Mouse (Mus musculus): Measurements from ENCODE around the gene Slbp.

Gene Slbp

GRCm38 (mm10) chr5:33651921-33652782 is at the start of gene Slbp:
Gene Slbp, minus strand, starts transcription at chr5:33652574.
- in situ Hi-C loops (cut with MboI, MseI), result loop anchor here in 1 of 2 experiments (10.0 to 25.0 kb wide), 2 partner anchors 923 to 1515 kb away; partner anchors contain the start of genes Add1 and Fosl2

- in situ Hi-C loops (cut with MboI, MseI), result no loop called here
These were observed 49.5 kb upstream of the Slbp start for GRCm38 (mm10) chr5:33701832-33702231.

- in situ Hi-C loops (cut with MboI, MseI), result no loop called here
These were observed 47.6 kb upstream of the Slbp start for GRCm38 (mm10) chr5:33700010-33700409.

DNA sequence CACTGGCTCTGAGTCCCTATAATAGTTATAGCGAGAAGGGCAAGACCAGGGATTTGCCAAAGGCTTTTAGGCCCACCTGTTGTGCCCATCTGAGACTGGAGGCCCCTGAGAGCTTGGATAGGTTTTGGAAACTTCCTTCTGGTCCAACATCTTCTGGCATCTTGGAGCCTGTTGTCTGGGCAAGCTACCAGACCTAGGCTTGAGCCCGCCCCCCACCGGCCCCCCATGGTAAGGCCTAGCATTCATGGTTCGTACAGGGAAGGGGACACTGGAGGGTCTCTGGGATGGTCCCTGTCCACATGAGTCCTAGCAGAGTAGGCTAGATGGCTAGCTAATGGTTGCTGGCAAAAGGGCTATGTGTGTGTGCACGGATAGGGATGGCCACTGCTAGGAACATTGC is 46.3 kb upstream of the Slbp start:
- in situ Hi-C loops (cut with MboI, MseI), result no loop called here

- in situ Hi-C loops (cut with MboI, MseI), result no loop called here
These were observed 45.7 kb upstream of the Slbp start for GRCm38 (mm10) chr5:33697947-33698512.

GRCm38 (mm10) chr5:33697534-33697933 is 45.2 kb upstream of the Slbp start:
- in situ Hi-C loops (cut with MboI, MseI), result no loop called here

- in situ Hi-C loops (cut with MboI, MseI), result no loop called here
These were observed 44.1 kb upstream of the Slbp start for GRCm38 (mm10) chr5:33696430-33696829.

- in situ Hi-C loops (cut with MboI, MseI), result no loop called here
These were observed 43.3 kb upstream of the Slbp start for GRCm38 (mm10) chr5:33695718-33696121.

GRCm38 (mm10) chr5:33694848-33695717 is 42.7 kb upstream of the Slbp start:
- in situ Hi-C loops (cut with MboI, MseI), result no loop called here

DNA sequence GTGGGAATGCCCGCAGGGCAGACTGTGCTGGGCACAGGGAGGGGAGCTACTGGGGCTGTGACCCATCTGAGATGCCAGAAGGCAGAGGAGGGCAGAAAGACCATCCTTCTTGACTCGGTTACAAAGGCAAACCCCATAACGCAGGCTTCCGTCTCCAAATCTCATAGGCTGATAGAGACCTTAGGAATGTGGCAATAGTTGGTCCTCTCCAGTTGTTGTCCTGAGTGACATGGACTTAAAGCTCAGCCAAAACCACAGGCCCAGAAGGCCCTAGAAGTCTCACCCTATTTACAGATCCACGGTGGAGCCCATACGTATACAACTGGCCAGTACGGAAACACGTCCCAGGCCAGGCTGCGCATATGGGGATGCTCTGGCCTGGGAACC is 42.1 kb upstream of the Slbp start:
- in situ Hi-C loops (cut with MboI, MseI), result no loop called here

GRCm38 (mm10) chr5:33692393-33692792 is 40.0 kb upstream of the Slbp start:
- in situ Hi-C loops (cut with MboI, MseI), result no loop called here

DNA sequence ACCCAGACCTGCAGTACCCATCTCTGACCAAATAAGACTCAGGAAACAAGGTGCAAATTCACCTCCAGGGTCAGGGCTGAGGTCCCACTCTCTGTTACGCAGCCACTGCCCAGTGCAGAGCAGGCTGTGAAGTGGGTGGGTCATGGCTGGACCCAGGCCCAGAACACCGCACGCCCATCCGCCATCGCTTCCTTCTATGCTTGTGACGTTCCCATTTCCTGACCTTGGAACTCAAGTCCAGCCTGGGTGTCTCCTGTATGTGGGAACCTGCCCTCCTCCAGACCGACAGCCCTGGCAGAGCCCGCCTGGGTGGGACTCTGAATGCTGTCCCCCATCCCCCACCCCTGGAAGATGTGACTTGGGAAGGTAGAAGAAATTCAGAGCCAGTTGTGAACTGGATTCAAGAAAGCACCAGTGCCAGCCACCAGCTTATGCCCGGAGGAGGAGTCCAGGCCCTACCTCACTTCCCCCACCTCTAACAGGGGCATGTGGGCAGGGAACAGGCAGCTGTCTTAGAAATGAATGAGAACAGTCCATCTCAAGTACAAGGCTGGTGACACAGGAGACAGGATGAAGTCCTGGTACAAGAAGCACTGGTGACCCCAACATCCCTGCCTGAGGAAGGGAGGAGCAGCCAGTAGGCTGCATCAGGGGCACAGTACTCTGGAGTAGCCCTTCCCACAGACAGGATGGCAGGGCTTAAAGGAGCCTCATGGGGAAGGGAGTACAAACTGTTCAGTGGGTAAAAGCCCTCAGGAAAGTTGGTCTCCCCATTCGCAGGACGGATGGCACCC is 37.7 kb upstream of the Slbp start:
- in situ Hi-C loops (cut with MboI, MseI), result loop anchor here in 1 of 2 experiments (5.0 kb wide), 1 partner anchor 42 kb away; no protein-coding TSS in a partner anchor

DNA sequence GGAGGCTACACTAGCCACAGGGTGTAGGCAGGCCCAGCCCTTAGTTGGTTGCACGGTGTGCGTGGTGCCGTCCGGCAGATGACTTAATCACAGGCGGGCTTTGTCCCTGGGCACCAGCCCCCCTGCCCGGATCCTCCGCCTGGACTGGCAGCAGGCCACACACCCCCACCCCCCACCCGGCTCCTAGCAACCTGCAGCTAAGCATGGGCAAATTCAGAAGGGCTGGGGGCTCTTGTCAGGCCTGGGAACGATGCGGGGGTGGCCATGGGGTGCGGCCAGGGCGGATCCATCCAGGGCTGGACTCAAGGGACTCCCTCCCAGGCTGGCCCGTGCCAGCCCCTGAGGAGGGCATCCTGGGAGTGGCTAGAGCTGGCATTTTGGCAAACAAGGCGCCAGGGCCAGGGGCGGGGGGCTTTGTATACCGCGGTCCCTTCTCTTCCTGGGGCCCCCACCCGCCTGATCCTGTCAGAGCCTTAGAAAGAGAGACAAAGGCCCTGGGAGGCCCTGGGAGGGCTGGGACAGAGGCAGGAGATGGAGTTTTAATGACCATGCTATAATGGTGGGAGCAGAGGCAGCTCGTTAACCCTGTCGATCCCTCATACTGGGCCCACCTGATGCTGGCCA is 37.0 kb upstream of the Slbp start:
- in situ Hi-C loops (cut with MboI, MseI), result loop anchor here in 1 of 2 experiments (5.0 kb wide), 1 partner anchor 43 kb away; no protein-coding TSS in a partner anchor

DNA sequence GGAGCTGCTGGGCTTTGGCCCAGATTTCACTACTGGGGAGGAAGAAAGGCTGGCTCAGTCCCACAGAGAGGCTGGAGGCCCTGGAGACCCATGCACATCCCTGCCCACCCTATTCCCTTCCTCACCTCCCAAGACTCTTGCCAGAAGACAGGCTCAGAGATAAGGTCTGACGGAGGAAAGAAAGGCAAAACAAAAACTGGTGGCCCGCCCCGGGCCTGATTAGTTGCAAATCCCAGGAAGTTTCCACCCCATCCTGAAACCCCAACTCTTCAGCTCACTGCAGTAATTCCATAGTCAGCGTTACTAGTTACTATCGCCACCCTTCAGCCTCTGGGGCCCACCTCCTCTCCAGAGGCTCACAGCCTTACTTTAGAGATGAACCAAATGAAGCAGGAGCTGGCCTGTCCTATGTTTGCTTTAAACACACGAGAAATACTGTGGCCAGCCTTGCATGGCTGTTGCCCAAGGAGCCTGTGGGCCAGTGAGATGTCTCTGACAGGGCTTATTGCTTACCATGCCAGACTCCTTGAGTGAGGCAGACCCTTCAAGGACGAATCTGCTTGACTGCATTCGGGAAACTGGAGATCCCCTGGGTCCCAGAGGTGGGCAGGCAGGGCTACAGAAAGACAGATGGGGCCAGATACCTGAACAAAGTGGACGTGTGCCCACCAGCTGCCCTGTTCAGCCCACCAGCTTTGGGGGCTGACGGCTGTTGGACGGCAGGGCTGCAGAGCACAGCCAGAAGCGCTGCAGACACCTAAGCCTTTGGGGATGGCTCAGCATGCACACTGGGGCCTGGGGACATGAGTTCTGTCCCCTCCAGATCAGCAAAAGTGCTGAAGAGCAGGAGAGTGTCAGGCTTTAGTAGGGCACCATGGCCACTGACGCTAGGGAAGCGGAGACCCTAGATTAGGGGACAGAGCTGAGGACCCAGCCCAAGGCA is 36.2 kb upstream of the Slbp start:
- in situ Hi-C loops (cut with MboI, MseI), result loop anchor here in 1 of 2 experiments (5.0 kb wide), 1 partner anchor 44 kb away; no protein-coding TSS in a partner anchor

DNA sequence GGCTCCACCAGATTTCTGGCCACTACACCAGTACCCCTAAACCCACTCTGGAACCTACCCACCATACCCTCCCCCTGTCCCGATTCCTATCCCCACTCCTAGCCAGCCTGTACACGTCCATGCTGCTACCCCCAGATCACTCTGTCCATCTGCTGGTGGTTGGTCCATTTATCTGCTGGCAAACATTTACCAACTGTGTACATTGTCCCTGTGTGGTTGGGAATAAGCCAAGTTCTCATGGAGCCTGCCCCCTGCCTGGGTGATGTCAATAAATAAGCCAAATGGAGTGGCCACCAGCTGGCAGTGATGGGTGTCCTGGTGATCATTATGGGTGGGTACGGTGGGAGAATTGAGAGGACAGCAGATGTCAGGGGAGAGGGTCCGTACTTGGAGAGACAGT is 34.8 kb upstream of the Slbp start:
- in situ Hi-C loops (cut with MboI, MseI), result loop anchor here in 1 of 2 experiments (5.0 kb wide), 1 partner anchor 45 kb away; no protein-coding TSS in a partner anchor

DNA sequence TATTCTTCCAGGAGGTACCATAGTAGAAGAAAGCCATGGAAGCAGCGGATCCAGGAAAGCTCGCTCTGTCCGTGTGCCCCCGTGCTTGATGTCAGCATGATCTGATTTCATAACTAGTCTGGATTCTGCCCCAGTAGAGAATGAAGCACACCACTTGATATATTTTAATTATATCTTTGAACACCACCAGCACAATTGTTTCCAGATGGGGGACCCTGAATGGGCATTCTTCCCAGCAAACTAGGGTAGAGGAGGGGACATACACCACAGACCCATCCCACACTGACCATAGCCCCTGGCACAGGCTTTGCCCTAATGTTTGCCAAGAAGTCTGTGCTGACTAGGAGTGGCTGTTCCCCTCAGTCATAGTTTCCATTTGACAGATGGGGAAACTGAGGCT is 32.6 kb upstream of the Slbp start:
- in situ Hi-C loops (cut with MboI, MseI), result loop anchor here in 1 of 2 experiments (5.0 kb wide), 1 partner anchor 47 kb away; no protein-coding TSS in a partner anchor

DNA sequence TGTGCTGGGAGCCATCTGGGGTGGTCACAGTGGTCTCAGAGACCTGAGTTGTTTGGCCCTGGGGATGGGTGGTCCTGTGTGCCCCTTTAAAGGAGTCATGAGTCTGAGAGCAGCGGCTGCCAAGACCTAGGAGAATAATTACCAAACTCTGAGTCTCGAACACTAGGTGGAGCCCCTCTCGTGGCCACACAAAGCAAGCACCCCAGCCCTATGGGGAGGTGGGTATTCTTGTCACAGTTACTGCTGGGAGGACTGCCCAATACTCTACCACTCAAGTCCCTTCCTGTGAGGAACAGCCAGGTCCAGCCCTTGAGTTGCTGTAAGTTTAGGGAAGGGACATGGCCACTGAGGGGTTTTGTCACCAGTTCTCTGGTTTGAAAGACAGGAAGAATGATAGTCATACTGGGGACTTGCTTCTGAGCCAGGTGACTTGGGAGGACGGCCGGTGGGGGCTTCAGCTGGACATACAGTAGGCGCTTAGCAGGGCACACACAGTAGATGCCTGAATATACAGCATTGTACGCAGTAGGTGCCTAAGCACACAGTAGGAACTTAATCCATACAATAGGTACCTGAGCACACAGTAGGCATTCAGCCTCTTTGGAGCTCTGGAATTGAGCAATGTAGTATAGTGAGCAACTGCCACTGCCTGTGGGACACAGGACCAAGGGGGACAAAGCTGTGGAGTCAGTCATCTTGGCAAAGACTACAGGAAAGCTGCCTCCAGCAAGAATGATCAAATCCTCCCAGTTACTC is 31.7 kb upstream of the Slbp start:
- in situ Hi-C loops (cut with MboI, MseI), result no loop called here

- in situ Hi-C loops (cut with MboI, MseI), result no loop called here
These were observed 30.6 kb upstream of the Slbp start for GRCm38 (mm10) chr5:33682963-33683362.
